Mouse (Mus musculus) G1E (cell line): ENCODE data around the gene Parva. TPM values are rescaled to one million over a fixed set of nuclear protein-coding genes. Genes with fewer than 3 reads are reported as not detected.

Experiments used
- ATAC-seq: 2 replicates; pipeline ENCODE4 v1.8.0; 2016; ENCODE audit warnings: mild to moderate bottlenecking; ENCODE audit not compliant: insufficient number of reproducible peaks, poor library complexity, low FRiP score, severe bottlenecking; ENCODE audit errors: extremely low read depth
- DNase-seq: peaks from one replicate; pipeline ENCODE4 v3.0.0; 2012; ENCODE audit warnings: low spot score
- H3K27me3 ChIP-seq: 2 replicates; pipeline ENCODE4 v1.6.1; 2012; ENCODE audit warnings: mild to moderate bottlenecking, low read length, inconsistent platforms; ENCODE audit not compliant: insufficient read depth
- H3K36me3 ChIP-seq: replicated peaks from 2 replicates; pipeline ENCODE3; 2012; ENCODE audit warnings: mild to moderate bottlenecking, inconsistent platforms
- H3K4me1 ChIP-seq: 2 replicates; pipeline ENCODE4 v1.6.1; 2012; ENCODE audit warnings: low read depth, low read length, inconsistent platforms, mixed read lengths; ENCODE audit not compliant: insufficient read depth
- H3K4me3 ChIP-seq: 2 replicates; pipeline ENCODE4 v1.5.1; 2012; ENCODE audit warnings: low read depth, mild to moderate bottlenecking, inconsistent platforms, low read length, moderate library complexity, mixed read lengths
- H3K9me3 ChIP-seq: replicated peaks from 2 replicates; pipeline ENCODE4 v1.6.1; 2012; ENCODE audit warnings: inconsistent platforms
- CTCF ChIP-seq: IDR thresholded peaks from 2 replicates; pipeline ENCODE4 v1.5.1; 2012; ENCODE audit warnings: low read depth, low read length, inconsistent platforms, mixed read lengths
- GATA1 ChIP-seq: IDR thresholded peaks from 2 replicates; pipeline ENCODE4 v1.6.1; 2012; ENCODE audit warnings: borderline replicate concordance, low read length, inconsistent platforms, mixed read lengths
- GATA2 ChIP-seq: IDR thresholded peaks from 2 replicates; pipeline ENCODE4 v1.6.1; 2012; ENCODE audit warnings: low read depth, low read length, inconsistent platforms, borderline replicate concordance
- POLR2AphosphoS5 ChIP-seq: IDR thresholded peaks from 2 replicates; pipeline ENCODE4 v1.6.1; 2012; ENCODE audit warnings: low read depth, low read length, inconsistent platforms; ENCODE audit not compliant: insufficient replicate concordance
- TAL1 ChIP-seq: conservative IDR thresholded peaks from 2 replicates; pipeline ENCODE4 v1.6.1; 2012; ENCODE audit warnings: low read depth, low read length, inconsistent platforms, mixed read lengths
- polyA plus RNA-seq: library from polyadenylated mRNA; stranded (reverse); fragments of >175 nt; gene quantifications from 2 replicates; pipeline ENCODE4 v1.2.3, GENCODE M21; 2012
- total RNA-seq, 2 experiments: library from RNA; stranded (forward) in 1 of 2; stranded (reverse) in 1 of 2; fragments of 200-1000 nt in 1 of 2; fragments of >200 nt in 1 of 2; fragmentation: Nextera tagmentation in 1 of 2; gene quantifications; 2 replicates each; pipeline ENCODE4 v1.2.3; 2014 to 2017

Gene Parva
- total and polyA plus RNA-seq, 3 experiments, result 0.05 TPM; not detected in 2

DNA sequence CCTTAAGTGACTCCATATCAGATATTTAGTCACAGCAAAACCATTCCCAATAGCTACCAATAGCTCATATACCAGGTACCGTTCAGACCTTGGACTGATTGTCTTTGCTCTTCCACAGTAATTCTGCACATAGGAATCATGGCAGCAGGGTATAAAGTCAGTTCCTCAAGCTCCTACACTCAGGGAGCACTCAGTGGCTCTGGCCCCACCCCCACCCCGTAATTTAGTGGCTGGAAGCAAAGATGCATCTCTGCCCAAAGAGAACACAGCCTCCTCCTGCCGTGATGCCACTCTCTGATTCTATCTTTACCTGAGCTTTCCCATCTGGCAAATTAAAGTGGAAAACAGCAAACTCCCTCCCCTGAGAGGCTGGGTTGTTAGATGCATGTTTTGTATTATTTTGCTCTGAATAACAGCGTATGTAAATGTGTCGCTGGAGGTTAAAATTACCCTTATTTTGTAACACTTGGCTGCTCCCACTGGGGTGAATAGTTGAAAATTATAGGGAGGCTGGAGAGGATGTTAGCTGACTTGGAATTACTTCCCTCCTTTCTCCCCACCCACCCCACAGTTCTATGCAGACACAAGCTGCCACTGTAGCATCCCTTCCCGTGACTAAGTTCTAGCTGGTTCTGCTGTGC, 37.6 kb upstream of the Parva start:
- H3K4me1 ChIP-seq, result no peaks in the 10 kb centered on the region
- no peak overlapping the region for H3K4me3 ChIP-seq
- ATAC-seq (no peak), DNase-seq (no peak)
- no peaks in the 10 kb centered on the region for H3K36me3 ChIP-seq
- peaks cover 13% of the 10 kb centered on the region for H3K9me3 ChIP-seq
- H3K27me3 ChIP-seq, result no peaks in the 10 kb centered on the region
- no peak for TF ChIP-seq CTCF
- TF ChIP-seq TAL1, result no peak
- TF ChIP-seq GATA2, result no peak
- TF ChIP-seq GATA1, result no peak
- TF ChIP-seq POLR2AphosphoS5, result no peak

DNA sequence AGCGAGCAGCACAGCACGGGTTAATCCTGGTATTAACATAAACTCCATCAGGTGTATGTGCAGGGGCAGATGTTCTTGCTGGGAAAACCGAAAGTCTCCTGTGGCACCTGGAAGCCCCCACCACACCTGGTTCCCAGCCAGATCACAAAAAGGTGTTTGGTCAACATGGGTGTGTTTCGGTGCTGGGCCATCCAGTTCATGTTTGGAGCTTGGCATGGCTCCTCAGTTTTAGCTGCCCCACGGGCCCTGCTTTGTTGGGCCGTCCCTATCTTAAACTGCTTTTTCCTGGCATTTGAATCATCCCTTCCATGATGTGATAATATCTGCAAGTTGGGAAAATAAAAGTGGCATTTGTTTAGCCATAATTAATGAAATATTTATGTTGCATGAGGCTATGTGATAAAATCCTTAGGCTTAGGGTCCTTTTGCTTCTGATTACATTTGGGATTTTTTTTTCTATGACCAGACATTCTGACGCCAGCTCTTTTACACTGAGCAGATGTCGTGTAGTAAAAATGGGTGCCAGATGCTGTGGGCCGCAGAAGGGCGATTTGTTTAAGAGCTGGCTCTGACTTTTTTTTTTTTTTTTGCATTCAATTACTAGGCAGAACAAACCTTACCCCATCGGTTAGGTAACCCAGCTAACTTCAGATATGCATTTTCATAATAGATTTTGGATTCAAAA, 36.9 kb upstream of the Parva start:
- Histone ChIP-seq H3K36me3 (no peaks in the 10 kb centered on the region), H3K27me3 (no peaks in the 10 kb centered on the region), H3K9me3 (peaks cover 16% of the 10 kb centered on the region), H3K4me3 (no peak overlapping the region), H3K4me1 (no peaks in the 10 kb centered on the region)
- ATAC-seq (no peak), DNase-seq (no peak)
- TF ChIP-seq GATA1, result no peak
- TF ChIP-seq TAL1, result no peak
- no peak for TF ChIP-seq GATA2
- TF ChIP-seq POLR2AphosphoS5, result no peak
- TF ChIP-seq CTCF, result no peak

DNA sequence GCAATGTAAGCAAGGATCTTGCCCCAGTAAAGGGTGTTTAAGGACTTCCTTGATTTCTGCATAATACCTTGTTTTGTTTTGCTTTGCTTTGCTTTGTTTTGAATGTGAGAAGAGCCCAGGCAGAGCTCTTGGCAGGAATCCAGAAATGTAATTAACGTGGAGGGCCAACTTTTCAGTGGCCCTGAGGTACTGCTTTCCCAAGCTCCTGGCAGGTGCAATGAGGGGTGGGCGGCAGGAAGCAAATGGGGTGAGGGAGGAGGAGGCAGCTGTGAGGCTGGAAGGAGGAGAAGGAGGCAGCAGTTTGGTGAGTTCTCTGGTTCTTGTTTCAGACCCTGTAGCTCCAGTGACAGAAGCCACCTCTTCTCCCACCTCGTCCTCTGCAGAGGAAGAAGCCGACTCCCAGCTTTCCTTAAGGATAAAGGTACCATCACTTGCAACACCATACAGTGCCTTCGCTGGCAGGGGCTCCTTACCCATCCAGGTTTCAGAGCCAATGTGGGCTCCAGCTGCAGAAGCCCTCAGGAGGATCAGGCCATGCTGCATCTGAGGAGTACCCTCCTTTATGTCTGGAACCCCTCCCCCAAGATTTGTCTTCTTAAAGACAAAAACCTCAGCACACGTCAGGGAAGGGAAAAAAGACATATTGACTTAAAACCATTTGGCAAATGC, 36.2 kb upstream of the Parva start:
- Histone ChIP-seq H3K27me3 (no peaks in the 10 kb centered on the region), H3K9me3 (peaks cover 21% of the 10 kb centered on the region), H3K4me3 (no peak overlapping the region), H3K36me3 (no peaks in the 10 kb centered on the region), H3K4me1 (no peaks in the 10 kb centered on the region)
- TF ChIP-seq TAL1, result no peak
- no peak for TF ChIP-seq GATA1
- TF ChIP-seq GATA2, result no peak
- TF ChIP-seq CTCF, result no peak
- TF ChIP-seq POLR2AphosphoS5, result no peak
- ATAC-seq, result no peak
- no peak for DNase-seq

DNA sequence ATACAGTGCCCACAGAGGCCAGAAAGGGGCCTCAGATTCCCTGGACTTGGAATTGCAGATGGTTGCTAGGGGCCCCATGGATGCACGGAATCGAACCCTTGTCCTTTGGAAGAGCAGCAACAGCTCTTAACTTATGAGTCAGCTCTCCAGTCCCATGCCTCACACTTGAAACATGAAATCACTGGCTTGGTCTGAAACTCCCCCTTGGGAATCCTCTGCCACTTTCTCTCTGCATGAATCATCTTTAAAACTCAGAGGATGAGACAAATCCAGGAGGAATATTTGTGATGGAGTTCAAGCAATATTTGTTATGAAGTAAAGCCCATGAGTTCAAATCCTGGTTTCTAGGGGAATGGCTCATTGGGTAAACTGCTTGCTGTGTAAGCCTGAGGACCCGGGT, 29.5 kb upstream of the Parva start:
- DNase-seq (no peak), ATAC-seq (no peak)
- no peaks in the 10 kb centered on the region for H3K27me3 ChIP-seq
- H3K4me3 ChIP-seq, result no peak overlapping the region
- TF ChIP-seq GATA1 (no peak), CTCF (no peak), TAL1 (no peak), POLR2AphosphoS5 (no peak), GATA2 (no peak)
- no peaks in the 10 kb centered on the region for H3K36me3 ChIP-seq
- H3K4me1 ChIP-seq, result no peaks in the 10 kb centered on the region
- H3K9me3 ChIP-seq, result peaks cover 23% of the 10 kb centered on the region

DNA sequence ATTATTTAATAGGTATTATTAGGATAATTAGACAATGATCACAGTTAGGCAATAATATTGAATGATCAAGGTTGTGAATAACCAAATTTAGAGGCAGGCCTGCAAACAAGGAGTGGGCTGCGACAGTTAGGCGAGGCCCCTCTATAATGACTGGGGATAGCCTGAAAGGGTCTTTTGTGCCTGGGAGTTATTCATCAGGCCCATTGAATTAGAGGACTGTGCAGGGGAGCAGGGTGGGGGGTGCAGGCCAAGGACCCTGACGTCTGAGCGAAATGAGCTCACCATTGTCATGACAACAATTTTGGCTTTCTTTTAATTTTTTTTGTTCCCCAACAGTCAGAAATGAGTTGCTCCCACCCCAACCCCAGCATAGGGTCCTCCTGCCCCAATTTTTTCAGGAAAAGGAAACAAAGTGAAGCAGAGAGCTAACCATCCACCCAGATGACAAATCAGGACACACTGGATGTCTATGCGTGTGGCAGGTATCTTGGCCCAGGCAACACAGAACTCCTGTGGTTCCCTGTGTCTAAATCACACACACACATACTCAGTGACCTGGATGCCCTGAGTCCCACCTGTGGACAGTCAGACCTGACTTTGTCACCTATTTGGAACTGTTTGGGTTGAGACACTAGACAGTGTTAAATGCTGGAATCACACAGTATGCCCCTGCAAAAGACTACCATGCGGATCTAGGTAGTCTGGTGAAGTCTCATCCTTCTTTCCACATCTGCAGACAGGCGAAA, 27.7 kb upstream of the Parva start:
- no peak for TF ChIP-seq TAL1
- no peak for TF ChIP-seq GATA1
- no peak for TF ChIP-seq GATA2
- no peak for TF ChIP-seq CTCF
- no peak for TF ChIP-seq POLR2AphosphoS5
- no peaks in the 10 kb centered on the region for H3K36me3 ChIP-seq
- DNase-seq, result no peak
- H3K4me3 ChIP-seq, result no peak overlapping the region
- ATAC-seq, result no peak
- H3K27me3 ChIP-seq, result no peaks in the 10 kb centered on the region
- H3K9me3 ChIP-seq, result peaks cover 23% of the 10 kb centered on the region
- H3K4me1 ChIP-seq, result no peaks in the 10 kb centered on the region

DNA sequence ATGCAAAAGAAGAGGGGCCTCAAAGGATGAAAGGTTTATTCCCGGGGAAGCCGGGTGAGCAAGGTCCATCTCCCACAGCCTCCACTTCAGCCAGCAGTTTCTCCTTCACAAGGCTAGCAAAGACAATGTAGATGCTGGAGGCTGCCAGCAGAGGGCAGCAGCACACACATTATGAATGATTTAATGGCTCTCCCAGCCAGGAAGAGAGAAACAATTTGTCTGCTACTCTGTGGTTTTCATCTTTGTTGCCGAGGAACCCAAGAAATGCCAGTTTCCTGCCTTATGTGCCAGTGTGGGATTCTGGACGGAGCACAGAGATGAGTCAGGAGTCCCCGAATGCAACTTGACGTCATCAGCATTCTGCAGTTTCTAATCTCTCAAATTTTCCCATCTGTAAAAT, 27.1 kb upstream of the Parva start:
- H3K4me1 ChIP-seq, result no peaks in the 10 kb centered on the region
- H3K27me3 ChIP-seq, result no peaks in the 10 kb centered on the region
- no peaks in the 10 kb centered on the region for H3K36me3 ChIP-seq
- H3K4me3 ChIP-seq, result no peak overlapping the region
- ATAC-seq (no peak), DNase-seq (no peak)
- H3K9me3 ChIP-seq, result peaks cover 20% of the 10 kb centered on the region
- TF ChIP-seq CTCF, result peak; percentile 60
- TF ChIP-seq TAL1, result no peak
